Mouse (Mus musculus) intestine, embryonic 14.5 days (tissue): ENCODE data around the gene Syt7. TPM values are rescaled to one million over a fixed set of nuclear protein-coding genes. Genes with fewer than 3 reads are reported as not detected.

Experiments
- ATAC-seq: fragments of 200-750 bp; cut with Nextera tagmentation; replicated peaks from 2 replicates; pipeline ENCODE4 v1.8.0; 2017; ENCODE audit warnings: low read depth, moderate number of reproducible peaks, moderate TSS enrichment, moderate library complexity; ENCODE audit not compliant: low FRiP score, low TSS enrichment
- DNase-seq: peaks from one replicate; pipeline ENCODE4 v3.0.0-alpha.2; 2018; ENCODE audit warnings: low spot score
- H3K27ac ChIP-seq: fragments of 300-500 bp; sonication (generic); 2 replicates; pipeline ENCODE4 v1.5.1; 2014; ENCODE audit warnings: low read depth, mild to moderate bottlenecking, control low read depth
- H3K27me3 ChIP-seq: fragments of 300-500 bp; sonication (generic); replicated peaks from 2 replicates; pipeline ENCODE4 v1.6.1; 2014; ENCODE audit warnings: low read length, control low read depth; ENCODE audit not compliant: control insufficient read depth, insufficient read depth
- H3K36me3 ChIP-seq: fragments of 300-500 bp; sonication (generic); 2 replicates; pipeline ENCODE4 v1.6.1; 2014; ENCODE audit warnings: low read length, control low read depth; ENCODE audit not compliant: control insufficient read depth, insufficient read depth
- H3K4me1 ChIP-seq: fragments of 300-500 bp; sonication (generic); replicated peaks from 2 replicates; pipeline ENCODE4 v1.6.1; 2014; ENCODE audit warnings: low read length, control low read depth, mixed read lengths; ENCODE audit not compliant: control insufficient read depth, insufficient read depth
- H3K4me2 ChIP-seq: fragments of 300-500 bp; sonication (generic); 2 replicates; pipeline ENCODE4 v1.6.1; 2014; ENCODE audit warnings: low read length
- H3K4me3 ChIP-seq: fragments of 300-500 bp; sonication (generic); 2 replicates; pipeline ENCODE4 v1.5.1; 2014; ENCODE audit warnings: low read depth, low read length, control low read depth, mixed read lengths
- H3K9ac ChIP-seq: fragments of 300-500 bp; sonication (generic); 2 replicates; pipeline ENCODE4 v1.6.1; 2014; ENCODE audit warnings: mild to moderate bottlenecking, low read length
- H3K9me3 ChIP-seq: fragments of 300-500 bp; sonication (generic); 2 replicates; pipeline ENCODE4 v1.6.1; 2016; ENCODE audit warnings: low read length, control low read depth; ENCODE audit not compliant: control insufficient read depth
- WGBS: fragments of 180-500 bp; shearing (Covaris S2); extraction: QIAGEN DNeasy Blood & Tissue Kit; methylation state at CpG from one replicate; pipeline ENCODE4 v1.1.7; 2014; 5-methylcytosine and 5-hydroxymethylcytosine counted together
- polyA plus RNA-seq: library from polyadenylated mRNA; unstranded; fragments of >200 nt; fragmentation: Nextera tagmentation; extraction: Ambion mirVana; gene quantifications from 2 replicates; pipeline ENCODE4 v1.2.1, GENCODE M21; 2014

Syt7 gene
- polyA plus RNA-seq, 1 experiment from 2014 or later, result 1.5 TPM

DNA sequence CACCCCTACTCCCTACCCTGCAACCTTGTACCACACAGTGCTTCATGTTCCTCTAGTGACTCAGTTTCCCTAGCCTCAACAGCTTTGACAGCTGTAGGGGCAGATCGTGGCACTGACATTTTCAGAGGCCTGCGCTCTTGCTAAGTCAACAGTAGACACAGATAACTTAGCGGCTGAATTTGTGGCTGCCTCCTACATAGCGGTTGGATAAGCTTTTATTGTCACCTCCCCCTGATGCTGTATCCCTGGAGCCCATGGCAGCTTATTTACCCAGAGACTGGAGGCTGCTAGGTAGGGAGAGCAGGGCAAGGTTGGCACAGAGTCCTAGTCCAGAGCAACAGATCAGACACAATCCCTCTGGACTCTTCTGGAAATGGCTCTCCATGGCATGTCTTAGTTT, 19.0 kb upstream of the Syt7 start:
- WGBS, result 71% methylated on average over 4 of the region's 4 CpGs
- Histone ChIP-seq H3K36me3 (no peaks in the 10 kb centered on the region), H3K4me3 (no peak overlapping the region), H3K9me3 (no peaks in the 10 kb centered on the region), H3K4me2 (no peak overlapping the region), H3K9ac (no peak overlapping the region), H3K27ac (no peak overlapping the region), H3K27me3 (no peaks in the 10 kb centered on the region), H3K4me1 (no peaks in the 10 kb centered on the region)
- DNase-seq (no peak), ATAC-seq (no peak)

DNA sequence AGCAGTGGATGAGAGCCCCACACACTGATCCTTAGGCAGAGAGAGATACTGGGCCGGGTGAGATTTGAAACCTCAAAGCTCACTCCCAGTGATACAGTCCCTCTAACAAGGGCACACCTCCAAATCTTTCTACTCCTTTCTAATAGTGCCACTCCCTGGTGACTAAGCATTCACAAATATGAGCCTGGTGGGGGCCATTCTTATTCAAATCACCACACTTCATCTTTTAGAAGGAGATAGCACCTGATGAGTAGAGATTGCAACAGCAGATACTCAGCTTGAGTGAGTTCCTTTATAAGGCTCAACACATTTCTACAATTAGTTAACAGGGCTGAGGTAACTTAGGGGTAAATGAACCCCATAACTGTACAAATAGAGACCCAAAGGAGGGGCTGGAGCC, 15.7 kb upstream of the Syt7 start:
- H3K4me1 ChIP-seq, result no peaks in the 10 kb centered on the region; the same call in 1 of the 2 replicates
- DNase-seq (no peak), ATAC-seq (no peak)
- no peak overlapping the region for H3K4me2 ChIP-seq
- 71% methylated on average over 1 of the region's 1 CpGs for WGBS
- H3K9me3 ChIP-seq, result no peaks in the 10 kb centered on the region
- H3K4me3 ChIP-seq, result no peak overlapping the region
- H3K27ac ChIP-seq, result no peak overlapping the region
- H3K36me3 ChIP-seq, result no peaks in the 10 kb centered on the region
- peaks cover 3% of the 10 kb centered on the region; the same call in 1 of the 2 replicates for H3K27me3 ChIP-seq
- H3K9ac ChIP-seq, result no peak overlapping the region

DNA sequence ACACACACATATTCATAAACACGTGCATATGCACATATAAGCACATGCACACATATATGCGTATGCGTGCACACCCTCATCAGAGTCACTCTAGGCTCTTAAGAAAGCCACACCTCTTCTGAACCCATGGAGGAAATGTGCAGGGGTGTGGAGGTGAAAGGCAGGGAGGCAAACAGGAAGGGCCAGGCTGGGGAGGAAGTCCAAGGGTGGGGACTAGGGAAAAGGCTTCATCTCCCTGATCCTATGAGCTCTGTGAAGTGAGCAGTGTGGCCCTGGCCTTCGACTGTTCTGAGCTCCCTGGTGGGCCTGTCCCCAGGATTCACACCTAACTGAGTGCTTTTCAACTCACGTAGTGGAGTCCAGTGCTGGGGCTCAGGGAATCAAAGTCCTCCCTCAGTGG, 13.6 kb upstream of the Syt7 start:
- H3K27me3 ChIP-seq, result peaks cover 5% of the 10 kb centered on the region; the same call in 1 of the 2 replicates
- DNase-seq (no peak), ATAC-seq (no peak)
- H3K4me1 ChIP-seq, result no peaks in the 10 kb centered on the region; the same call in 1 of the 2 replicates
- no peak overlapping the region for H3K9ac ChIP-seq
- WGBS, result 74% methylated on average over 5 of the region's 5 CpGs
- H3K36me3 ChIP-seq, result no peaks in the 10 kb centered on the region
- no peak overlapping the region for H3K4me3 ChIP-seq
- no peak overlapping the region for H3K4me2 ChIP-seq
- H3K27ac ChIP-seq, result no peak overlapping the region
- H3K9me3 ChIP-seq, result peaks cover 4% of the 10 kb centered on the region; the same call in 1 of the 2 replicates

DNA sequence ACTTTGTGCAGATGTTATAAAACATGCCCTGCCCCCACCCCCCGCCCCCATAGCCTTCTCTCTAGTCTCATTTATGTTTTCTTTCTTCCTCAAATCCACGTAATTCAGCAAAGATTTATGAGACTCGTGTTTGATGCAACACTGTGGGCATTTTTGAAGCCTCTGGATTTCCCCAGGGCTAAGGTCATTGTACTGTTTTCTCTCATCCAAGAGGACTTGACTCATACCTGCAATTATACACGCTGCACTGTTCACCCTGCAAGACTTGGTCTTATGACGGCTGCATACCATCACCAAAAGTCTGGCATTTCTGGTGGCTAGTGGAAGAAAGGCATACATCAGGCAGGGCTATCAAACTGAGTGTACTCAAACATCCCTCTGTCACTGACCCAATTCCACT, 8.9 kb upstream of the Syt7 start:
- Histone ChIP-seq H3K9ac (no peak overlapping the region), H3K36me3 (no peaks in the 10 kb centered on the region), H3K27ac (no peak overlapping the region), H3K9me3 (peaks cover 4% of the 10 kb centered on the region; the same call in 1 of the 2 replicates), H3K4me3 (no peak overlapping the region), H3K4me2 (no peak overlapping the region), H3K27me3 (peaks cover 5% of the 10 kb centered on the region; the same call in 1 of the 2 replicates), H3K4me1 (no peaks in the 10 kb centered on the region; the same call in 1 of the 2 replicates)
- 42% methylated on average over 5 of the region's 5 CpGs for WGBS
- ATAC-seq, result no peak
- DNase-seq, result no peak

DNA sequence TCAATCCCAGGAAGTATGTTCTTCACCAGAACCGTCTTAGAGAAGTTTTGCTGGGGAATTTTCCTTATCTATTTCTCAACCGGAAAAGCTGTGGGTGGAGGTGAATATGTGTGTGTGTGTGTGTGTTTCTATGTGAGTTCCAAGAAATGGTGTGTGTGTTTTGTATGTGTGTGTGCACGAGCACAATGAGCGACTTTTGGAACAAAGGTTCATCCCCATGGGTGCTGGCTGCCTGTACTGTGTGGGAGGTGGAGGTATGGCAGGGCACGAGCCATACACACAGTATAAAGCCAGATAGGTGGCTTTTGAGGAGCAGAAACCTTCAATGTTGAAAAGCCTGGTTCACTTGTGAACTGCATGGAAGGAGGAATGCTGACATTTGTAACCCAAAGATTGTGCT, 1.2 kb upstream of the Syt7 start:
- H3K4me2 ChIP-seq, result no peak overlapping the region
- no peaks in the 10 kb centered on the region for H3K36me3 ChIP-seq
- WGBS, result 66% methylated on average over 5 of the region's 5 CpGs
- H3K9ac ChIP-seq, result no peak overlapping the region
- peaks cover 8% of the 10 kb centered on the region; the same call in 1 of the 2 replicates for H3K4me1 ChIP-seq
- DNase-seq, result no peak
- H3K9me3 ChIP-seq, result no peaks in the 10 kb centered on the region
- H3K27me3 ChIP-seq, result peaks cover 25% of the 10 kb centered on the region
- ATAC-seq, result no peak
- H3K27ac ChIP-seq, result no peak overlapping the region
- H3K4me3 ChIP-seq, result no peak overlapping the region

DNA sequence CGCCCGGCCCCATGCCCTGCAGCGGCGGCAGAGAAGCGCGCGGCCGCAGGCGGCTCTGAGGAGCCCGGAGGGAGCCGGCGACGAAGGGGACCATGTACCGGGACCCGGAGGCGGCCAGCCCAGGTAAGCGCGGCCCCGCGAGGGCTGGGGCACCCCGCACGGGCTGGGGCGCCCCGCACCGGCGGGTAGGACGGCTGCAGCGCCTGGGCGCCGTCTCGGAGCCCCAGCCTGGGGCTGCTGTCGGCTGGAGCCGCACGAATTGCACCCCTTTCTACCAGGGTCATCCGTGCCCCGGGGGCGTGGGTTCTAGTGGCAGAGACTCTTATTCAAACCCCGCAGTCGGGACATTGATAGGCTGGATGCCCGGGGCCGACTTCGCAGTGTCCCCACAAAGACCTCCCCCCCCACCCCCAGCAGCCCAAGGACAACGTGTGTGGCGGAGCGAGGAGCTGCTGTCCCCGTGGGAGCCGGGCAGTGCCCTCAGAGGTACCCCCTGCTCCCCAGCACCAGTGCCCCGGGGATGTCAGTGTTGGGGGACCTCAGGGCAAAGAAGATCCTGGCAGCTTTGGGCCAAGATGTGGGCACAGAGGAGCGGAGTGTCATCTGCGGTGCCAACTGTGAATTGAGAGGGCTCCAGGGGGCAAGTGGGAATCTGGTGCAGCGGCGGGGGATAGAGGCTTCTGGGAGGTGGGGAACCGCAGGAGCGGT, 655 bp downstream of the Syt7 start:
- Histone ChIP-seq H3K4me3 (peak overlapping the region; percentile 58), H3K9me3 (no peaks in the 10 kb centered on the region), H3K36me3 (no peaks in the 10 kb centered on the region), H3K27ac (no peak overlapping the region), H3K4me2 (peak overlapping the region; percentile 85), H3K9ac (peak overlapping the region; percentile 53), H3K27me3 (peaks cover 25% of the 10 kb centered on the region), H3K4me1 (peaks cover 8% of the 10 kb centered on the region; the same call in 1 of the 2 replicates)
- DNase-seq, result peak; percentile 73
- WGBS, result under 1% methylated on average over 44 of the region's 54 CpGs
- ATAC-seq, result peak; percentile 75

DNA sequence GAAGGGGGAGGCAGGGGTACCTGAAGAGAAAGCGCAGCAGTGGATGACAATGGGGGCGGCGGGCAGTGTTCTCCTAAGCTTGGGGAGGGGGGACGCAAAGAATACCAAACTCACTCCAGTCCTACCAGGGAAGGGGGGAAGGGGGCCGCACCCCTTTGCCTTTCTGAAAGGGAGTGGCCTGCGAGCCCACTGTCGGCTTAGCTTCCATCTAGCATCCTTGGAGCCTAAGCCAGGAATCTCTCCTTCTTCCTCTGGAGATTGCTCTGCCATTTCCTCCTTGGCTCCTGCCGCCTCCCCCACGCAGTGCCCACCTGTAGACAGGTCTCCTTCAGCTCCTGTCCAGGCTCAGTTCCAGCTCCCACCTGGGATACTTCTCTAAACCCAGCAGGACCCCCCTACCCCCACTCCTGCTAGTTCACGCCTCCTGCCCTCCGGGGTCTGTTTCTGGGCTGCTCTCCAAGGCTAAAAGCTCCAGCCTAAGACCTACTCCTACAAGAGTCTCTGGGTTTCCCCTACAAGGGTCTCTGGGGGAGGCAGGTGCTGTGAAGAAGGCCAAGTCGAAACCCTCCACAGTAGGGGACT, 1.3 kb downstream of the Syt7 start:
- WGBS, result 19% methylated on average over 12 of the region's 12 CpGs
- Histone ChIP-seq H3K27me3 (peaks cover 25% of the 10 kb centered on the region), H3K4me1 (peaks cover 8% of the 10 kb centered on the region; the same call in 1 of the 2 replicates), H3K9me3 (no peaks in the 10 kb centered on the region), H3K4me2 (peak overlapping the region; percentile 85), H3K27ac (no peak overlapping the region), H3K9ac (no peak overlapping the region), H3K4me3 (peak overlapping the region; percentile 58), H3K36me3 (no peaks in the 10 kb centered on the region)
- ATAC-seq (no peak), DNase-seq (no peak)

DNA sequence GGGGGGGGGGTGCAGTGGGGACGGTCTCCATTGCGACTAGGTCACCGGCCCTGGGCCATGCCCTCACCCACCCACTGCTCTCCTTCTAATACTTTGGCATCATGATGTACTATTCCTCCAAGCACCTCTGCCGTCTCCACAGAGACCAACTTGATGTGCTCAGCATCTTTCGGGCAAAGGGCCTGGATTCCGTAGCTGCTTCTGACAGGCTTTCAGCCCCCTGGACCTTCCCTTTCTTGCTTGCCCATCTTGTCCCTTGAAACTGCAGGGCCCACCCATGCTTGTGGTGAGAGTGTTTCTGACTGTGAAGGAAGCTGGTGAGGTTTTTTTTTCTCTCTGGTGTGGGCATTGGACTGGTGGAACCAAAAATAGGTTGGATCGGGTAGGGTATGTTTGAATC, 2.1 kb downstream of the Syt7 start:
- H3K36me3 ChIP-seq, result no peaks in the 10 kb centered on the region
- no peak for ATAC-seq
- no peak overlapping the region for H3K9ac ChIP-seq
- WGBS, result 80% methylated on average over 7 of the region's 7 CpGs
- peaks cover 25% of the 10 kb centered on the region for H3K27me3 ChIP-seq
- H3K4me3 ChIP-seq, result no peak overlapping the region
- no peak overlapping the region for H3K4me2 ChIP-seq
- H3K27ac ChIP-seq, result no peak overlapping the region
- no peak for DNase-seq
- H3K9me3 ChIP-seq, result no peaks in the 10 kb centered on the region
- H3K4me1 ChIP-seq, result peaks cover 8% of the 10 kb centered on the region; the same call in 1 of the 2 replicates
